Mouse (Mus musculus) hindbrain, embryonic 11.5 days (tissue): ENCODE measurements around the gene Inpp4b. TPM values are rescaled to one million over a fixed set of nuclear protein-coding genes. Genes with fewer than 3 reads are reported as not detected.

Experiments
- ATAC-seq: fragments of 200-750 bp; cut with Nextera tagmentation; 2 replicates; pipeline ENCODE4 v1.8.0; 2017; ENCODE audit warnings: mild to moderate bottlenecking, moderate TSS enrichment, moderate library complexity; ENCODE audit not compliant: low FRiP score
- DNase-seq: peaks from one replicate; pipeline ENCODE4 v3.0.0-alpha.2; 2015; ENCODE audit warnings: low spot score
- H3K27ac ChIP-seq: fragments of 300-500 bp; sonication (generic); 2 replicates; pipeline ENCODE4 v1.5.1; 2014; ENCODE audit warnings: mild to moderate bottlenecking, low read depth, low read length
- H3K27me3 ChIP-seq: fragments of 300-500 bp; sonication (generic); 2 replicates; pipeline ENCODE4 v1.6.1; 2014; ENCODE audit warnings: mild to moderate bottlenecking, low read length, moderate library complexity, mixed read lengths; ENCODE audit not compliant: control insufficient read depth, insufficient read depth
- H3K36me3 ChIP-seq: fragments of 300-500 bp; sonication (generic); 2 replicates; pipeline ENCODE4 v1.6.1; 2014; ENCODE audit warnings: mild to moderate bottlenecking, low read length, moderate library complexity, mixed read lengths; ENCODE audit not compliant: control insufficient read depth, insufficient read depth
- H3K4me1 ChIP-seq: fragments of 300-500 bp; sonication (generic); replicated peaks from 2 replicates; pipeline ENCODE4 v1.6.1; 2014; ENCODE audit warnings: low read length, mixed read lengths; ENCODE audit not compliant: control insufficient read depth, insufficient read depth
- H3K4me2 ChIP-seq: fragments of 300-500 bp; sonication (generic); replicated peaks from 2 replicates; pipeline ENCODE4 v1.6.1; 2014; ENCODE audit warnings: mild to moderate bottlenecking, low read depth, low read length
- H3K4me3 ChIP-seq: fragments of 300-500 bp; sonication (generic); 2 replicates; pipeline ENCODE4 v1.5.1; 2014; ENCODE audit warnings: low read depth, low read length
- H3K9ac ChIP-seq: fragments of 300-500 bp; sonication (generic); 2 replicates; pipeline ENCODE4 v1.6.1; 2014; ENCODE audit warnings: low read depth, low read length
- H3K9me3 ChIP-seq: fragments of 300-500 bp; sonication (generic); 2 replicates; pipeline ENCODE4 v1.6.1; 2016; ENCODE audit warnings: low read length; ENCODE audit not compliant: control insufficient read depth
- WGBS: fragments of 180-500 bp; shearing (Covaris S2); extraction: QIAGEN DNeasy Blood & Tissue Kit; methylation state at CpG from one replicate; pipeline ENCODE4 v1.1.7; 2014; 5-methylcytosine and 5-hydroxymethylcytosine counted together
- polyA plus RNA-seq: library from polyadenylated mRNA; unstranded; fragments of >200 nt; fragmentation: Nextera tagmentation; extraction: Ambion mirVana; gene quantifications from 2 replicates; pipeline ENCODE4 v1.2.1, GENCODE M21; 2014

Gene Inpp4b
- polyA plus RNA-seq, 1 experiment from 2014 or later, result 7.0 TPM

DNA sequence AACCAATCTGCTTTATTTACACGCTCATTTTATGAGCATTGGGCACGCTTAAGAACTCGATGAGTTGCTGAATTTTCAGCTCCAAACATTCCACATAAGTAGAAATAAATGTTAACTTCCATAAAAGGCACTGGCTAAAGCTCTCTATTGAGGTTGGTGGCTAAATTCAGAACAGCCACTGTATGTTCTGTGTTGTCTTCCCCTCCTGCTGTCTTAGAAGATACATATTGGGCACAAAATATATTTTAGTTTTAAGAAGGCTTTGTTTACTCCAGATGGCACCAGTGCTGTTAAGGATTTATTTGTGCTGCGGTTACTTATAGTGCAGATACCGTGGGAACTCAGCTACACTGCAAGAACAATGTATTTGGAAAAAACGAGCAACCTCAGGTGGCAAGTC is 15.8 kb downstream of the Inpp4b start:
- H3K9ac ChIP-seq, result no peak overlapping the region
- no peak overlapping the region for H3K4me3 ChIP-seq
- no peak for DNase-seq
- no peak overlapping the region for H3K4me2 ChIP-seq
- no peak overlapping the region for H3K27ac ChIP-seq
- no peaks in the 10 kb centered on the region for H3K9me3 ChIP-seq
- H3K4me1 ChIP-seq, result no peaks in the 10 kb centered on the region
- no peaks in the 10 kb centered on the region for H3K27me3 ChIP-seq
- no peak for ATAC-seq
- 90% methylated on average over 6 of the region's 6 CpGs for WGBS
- no peaks in the 10 kb centered on the region for H3K36me3 ChIP-seq

DNA sequence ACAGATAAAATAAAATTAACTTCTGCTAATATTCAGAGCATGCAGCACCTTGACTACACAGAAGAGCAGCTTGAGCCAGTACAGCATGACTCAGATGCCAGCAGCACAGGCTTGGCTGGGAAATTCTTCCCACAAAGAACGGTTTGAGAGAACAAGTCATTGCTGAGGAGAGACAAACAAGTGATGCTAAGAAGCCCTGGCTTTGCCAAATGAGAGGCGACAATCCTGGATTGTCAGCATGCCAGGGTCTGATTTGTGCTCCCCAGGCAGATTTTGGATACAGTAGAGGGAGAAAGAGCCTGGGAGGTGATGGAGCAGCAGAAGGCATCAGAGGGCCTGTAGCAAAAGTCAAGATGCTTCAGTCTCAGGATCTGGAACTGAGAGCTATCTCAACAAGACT is 18.2 kb downstream of the Inpp4b start:
- WGBS, result 79% methylated on average over 2 of the region's 2 CpGs
- Histone ChIP-seq H3K4me1 (no peaks in the 10 kb centered on the region), H3K4me2 (no peak overlapping the region), H3K36me3 (no peaks in the 10 kb centered on the region), H3K27ac (no peak overlapping the region), H3K27me3 (no peaks in the 10 kb centered on the region), H3K4me3 (no peak overlapping the region), H3K9me3 (no peaks in the 10 kb centered on the region), H3K9ac (no peak overlapping the region)
- DNase-seq, result no peak
- no peak for ATAC-seq

DNA sequence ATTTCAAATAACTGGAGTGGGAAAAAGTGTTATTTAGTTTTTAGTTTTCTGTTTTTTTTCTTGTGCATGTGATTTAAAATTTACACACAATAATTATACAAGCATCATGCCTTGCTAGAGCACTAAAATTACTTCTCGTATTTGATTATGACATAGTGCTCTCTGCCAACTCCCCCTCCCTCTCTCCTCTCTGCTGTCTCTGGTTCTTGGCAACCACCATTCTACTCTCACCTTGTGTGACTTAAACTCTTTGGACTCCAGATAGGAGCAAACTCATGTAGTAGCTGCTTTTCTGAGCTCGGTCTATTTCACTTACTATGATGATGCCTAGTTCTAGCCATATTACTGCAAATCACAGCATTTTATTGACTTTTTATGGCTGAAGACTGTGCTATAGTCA is 18.8 kb downstream of the Inpp4b start:
- no peak for ATAC-seq
- H3K36me3 ChIP-seq, result no peaks in the 10 kb centered on the region
- H3K27ac ChIP-seq, result no peak overlapping the region
- H3K9ac ChIP-seq, result no peak overlapping the region
- H3K4me2 ChIP-seq, result no peak overlapping the region
- H3K9me3 ChIP-seq, result no peaks in the 10 kb centered on the region
- no peak overlapping the region for H3K4me3 ChIP-seq
- no peak for DNase-seq
- WGBS, result 92% methylated on average over 2 of the region's 2 CpGs
- no peaks in the 10 kb centered on the region for H3K27me3 ChIP-seq
- H3K4me1 ChIP-seq, result no peaks in the 10 kb centered on the region

DNA sequence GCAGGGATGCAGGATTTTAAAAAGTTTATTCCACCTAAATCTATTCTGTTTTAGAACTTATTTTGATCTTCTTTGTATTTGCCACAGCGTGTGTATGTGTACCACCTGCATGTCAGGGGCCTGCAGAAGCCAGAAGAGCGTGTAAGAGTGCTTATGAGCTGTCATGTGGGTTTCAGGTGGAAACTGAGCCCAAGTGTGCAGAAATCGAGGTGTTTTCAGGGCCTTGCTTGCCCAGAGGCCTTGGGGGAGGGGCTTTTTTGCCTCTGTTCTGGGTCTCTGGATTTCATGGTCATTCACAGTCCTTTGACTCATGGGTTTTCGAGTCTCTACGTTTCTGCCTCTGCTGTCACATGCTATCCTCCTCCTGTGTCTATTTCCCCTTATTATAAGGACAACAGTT is 28.3 kb downstream of the Inpp4b start:
- no peaks in the 10 kb centered on the region for H3K36me3 ChIP-seq
- H3K27me3 ChIP-seq, result no peaks in the 10 kb centered on the region
- H3K4me2 ChIP-seq, result no peak overlapping the region
- H3K4me1 ChIP-seq, result no peaks in the 10 kb centered on the region
- no peak overlapping the region for H3K9ac ChIP-seq
- no peak overlapping the region for H3K4me3 ChIP-seq
- no peak for DNase-seq
- WGBS, result 59% methylated on average over 5 of the region's 5 CpGs
- H3K9me3 ChIP-seq, result no peaks in the 10 kb centered on the region
- peak; percentile 36; the same call in 1 of the 2 replicates for ATAC-seq
- H3K27ac ChIP-seq, result no peak overlapping the region

DNA sequence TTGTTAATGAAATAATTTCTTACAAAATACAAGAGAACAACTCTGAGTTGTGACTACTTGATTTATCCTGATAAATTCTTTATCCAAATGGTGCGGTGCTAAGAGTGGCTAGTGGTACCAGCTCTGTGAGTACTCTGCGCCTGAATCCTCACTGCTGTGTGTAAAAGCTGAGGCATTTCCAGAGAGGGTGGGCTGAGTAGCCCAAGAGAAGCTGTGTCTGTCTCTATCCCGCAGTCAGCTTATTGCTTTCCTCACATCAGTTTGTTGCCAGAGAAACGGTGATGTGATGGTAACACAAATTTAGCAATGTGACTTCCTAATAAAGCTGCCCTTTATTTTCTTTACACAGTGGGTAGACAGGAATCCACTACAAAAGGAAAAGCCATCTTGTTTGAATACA is 29.5 kb downstream of the Inpp4b start:
- Histone ChIP-seq H3K27ac (no peak overlapping the region), H3K4me2 (no peak overlapping the region), H3K9ac (no peak overlapping the region), H3K4me1 (no peaks in the 10 kb centered on the region), H3K9me3 (no peaks in the 10 kb centered on the region), H3K27me3 (no peaks in the 10 kb centered on the region), H3K36me3 (no peaks in the 10 kb centered on the region), H3K4me3 (no peak overlapping the region)
- 0 out of 2 replicates have a peak, but pooled peaks have one; percentile 28 for ATAC-seq
- 67% methylated on average over 4 of the region's 4 CpGs for WGBS
- DNase-seq, result no peak

DNA sequence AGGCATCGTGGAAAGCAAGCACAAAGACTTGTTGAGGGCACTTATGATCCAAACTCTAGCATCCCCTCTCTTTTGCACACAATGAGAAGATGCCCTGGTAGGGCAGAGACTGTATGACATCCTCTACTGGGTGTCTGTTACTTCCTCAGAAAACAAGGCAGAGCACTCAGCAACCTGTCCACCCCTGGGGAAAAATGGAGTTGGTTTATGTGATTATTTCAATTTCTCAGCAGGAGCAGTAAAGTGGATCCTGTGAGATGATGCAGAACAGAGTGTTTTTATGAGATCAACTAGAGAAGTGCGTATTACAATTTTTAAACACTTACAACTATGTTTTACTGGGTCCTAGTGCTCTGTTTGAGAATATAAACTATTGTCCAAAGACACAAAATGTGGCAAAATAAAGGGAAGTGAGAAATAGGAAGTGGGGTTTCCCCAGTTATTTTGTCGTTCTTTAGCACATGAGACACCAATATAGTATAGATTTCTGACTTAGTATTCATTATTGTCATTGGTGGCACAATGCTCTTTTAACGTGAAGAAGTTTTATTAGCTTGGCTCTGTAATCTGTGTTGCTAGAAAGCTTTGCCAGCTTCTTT is 32.6 kb downstream of the Inpp4b start:
- Histone ChIP-seq H3K36me3 (no peaks in the 10 kb centered on the region), H3K4me3 (no peak overlapping the region), H3K9me3 (no peaks in the 10 kb centered on the region), H3K4me1 (no peaks in the 10 kb centered on the region), H3K27me3 (no peaks in the 10 kb centered on the region), H3K9ac (no peak overlapping the region), H3K4me2 (no peak overlapping the region), H3K27ac (no peak overlapping the region)
- DNase-seq (no peak), ATAC-seq (no peak)
- 89% methylated on average over 4 of the region's 4 CpGs for WGBS

DNA sequence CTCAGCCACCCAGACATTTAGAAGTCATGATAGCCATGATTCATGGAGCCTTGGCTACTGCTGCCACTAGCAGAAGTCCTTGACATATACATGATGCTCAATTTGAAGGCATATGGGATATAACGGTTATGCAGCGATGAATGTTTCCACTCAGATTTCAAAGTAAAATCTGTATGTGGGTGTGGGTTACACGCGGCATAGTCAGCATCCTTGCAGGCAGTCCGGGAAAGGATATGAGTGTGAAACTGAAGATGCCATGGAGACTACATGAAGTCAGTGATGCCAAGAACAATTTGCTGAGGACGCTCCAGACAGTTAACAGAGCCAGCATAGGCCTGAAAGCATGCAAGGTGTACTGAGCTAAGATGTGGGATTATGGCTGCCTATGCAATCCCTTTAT is 46.6 kb downstream of the Inpp4b start:
- no peak for ATAC-seq
- no peak overlapping the region for H3K4me2 ChIP-seq
- no peaks in the 10 kb centered on the region for H3K9me3 ChIP-seq
- H3K4me1 ChIP-seq, result no peaks in the 10 kb centered on the region
- H3K36me3 ChIP-seq, result no peaks in the 10 kb centered on the region
- H3K27ac ChIP-seq, result no peak overlapping the region
- H3K9ac ChIP-seq, result no peak overlapping the region
- no peak for DNase-seq
- H3K27me3 ChIP-seq, result no peaks in the 10 kb centered on the region
- no peak overlapping the region for H3K4me3 ChIP-seq
- 96% methylated on average over 6 of the region's 6 CpGs for WGBS

DNA sequence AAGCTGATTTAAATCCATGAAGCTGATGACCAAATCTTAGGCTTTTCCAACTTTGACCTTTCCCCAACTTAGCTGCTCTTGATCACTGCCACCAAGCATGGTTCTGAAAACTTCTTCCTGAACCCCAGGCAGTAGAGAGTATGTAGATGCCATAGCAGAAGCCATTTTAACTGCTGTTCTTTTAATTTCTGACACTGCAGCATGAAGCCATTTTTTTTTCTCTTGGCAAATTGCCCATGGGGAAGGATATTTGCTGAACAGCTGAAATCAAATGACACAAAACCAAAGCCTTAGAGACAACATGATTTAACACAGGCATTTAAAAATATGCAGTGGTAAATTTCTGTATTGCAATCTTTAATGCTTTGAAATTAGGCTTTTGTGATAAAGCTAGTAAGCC is 56.7 kb downstream of the Inpp4b start:
- DNase-seq (no peak), ATAC-seq (no peak)
- Histone ChIP-seq H3K4me1 (no peaks in the 10 kb centered on the region), H3K27me3 (no peaks in the 10 kb centered on the region), H3K27ac (no peak overlapping the region), H3K36me3 (no peaks in the 10 kb centered on the region), H3K9ac (no peak overlapping the region), H3K9me3 (no peaks in the 10 kb centered on the region), H3K4me3 (no peak overlapping the region), H3K4me2 (no peak overlapping the region)

DNA sequence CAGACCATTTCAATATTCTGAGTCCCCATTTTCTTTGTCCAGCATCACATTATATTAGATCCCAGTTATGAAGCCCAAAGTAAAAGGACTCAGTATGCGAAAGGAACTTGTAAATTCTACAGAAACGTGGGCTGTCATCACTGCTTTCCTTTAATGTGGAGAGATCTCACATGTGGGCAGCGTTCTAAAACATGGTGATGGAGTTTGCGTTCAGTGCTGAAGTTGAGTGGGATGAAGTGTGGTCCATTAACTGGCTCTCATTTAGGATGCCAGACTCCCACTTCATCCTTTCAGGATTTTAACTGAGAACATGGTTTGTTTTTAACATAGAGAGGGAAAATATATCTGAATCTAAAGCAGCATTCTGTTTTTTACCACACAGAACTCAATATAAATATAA is 57.1 kb downstream of the Inpp4b start:
- Histone ChIP-seq H3K9me3 (no peaks in the 10 kb centered on the region), H3K4me1 (no peaks in the 10 kb centered on the region), H3K4me3 (no peak overlapping the region), H3K27ac (no peak overlapping the region), H3K4me2 (no peak overlapping the region), H3K9ac (no peak overlapping the region), H3K27me3 (no peaks in the 10 kb centered on the region), H3K36me3 (no peaks in the 10 kb centered on the region)
- DNase-seq (no peak), ATAC-seq (no peak)
- WGBS, result 93% methylated on average over 4 of the region's 4 CpGs
